Mouse (Mus musculus): Measurements from ENCODE around the gene Kat8.

- TF ChIP-seq CTCF (IDR thresholded peaks at IDR 0.05; ENCODE audit: insufficient read depth, low read depth, low read length) (no peak), POLR2A (IDR thresholded peaks at IDR 0.05; ENCODE audit: insufficient read depth, low read depth, low read length) (peak; percentile 72)
Observed at GRCm38 (mm10) chr7:127912190-127912871, at the start of gene Kat8.

Data from olfactory bulb, adult 2 months (tissue).